Mouse (Mus musculus) naive thymus-derived CD4-positive, alpha-beta T cell, adult 2 months (primary cell): ENCODE measurements around the gene Vegfa.

Source experiments
- DNase-seq: peaks from one replicate; pipeline ENCODE4 v3.0.0-alpha.2; 2011; ENCODE audit warnings: low read depth

Gene Vegfa

GRCm38 (mm10) chr17:46025927-46026668 lies 6.1 kb downstream of the Vegfa start:
- DNase-seq: no peak

- no peak for DNase-seq
Measured at GRCm38 (mm10) chr17:46025207-46025606, 7.0 kb downstream of the Vegfa start.

GRCm38 (mm10) chr17:46024192-46024591 lies 8.0 kb downstream of the Vegfa start:
- no peak for DNase-seq

GRCm38 (mm10) chr17:46023572-46023971 lies 8.6 kb downstream of the Vegfa start:
- no peak for DNase-seq

GRCm38 (mm10) chr17:46022934-46023333 lies 9.2 kb downstream of the Vegfa start:
- no peak for DNase-seq

GRCm38 (mm10) chr17:46022427-46022826 lies 9.7 kb downstream of the Vegfa start:
- no peak for DNase-seq

- no peak for DNase-seq
Measured at GRCm38 (mm10) chr17:46021760-46022159, 10.4 kb downstream of the Vegfa start.

- DNase-seq: no peak
Measured at GRCm38 (mm10) chr17:46021173-46021572, 11.0 kb downstream of the Vegfa start.

- DNase-seq: no peak
Measured at GRCm38 (mm10) chr17:46020579-46020978, 11.6 kb downstream of the Vegfa start.

- no peak for DNase-seq
Measured at GRCm38 (mm10) chr17:46018736-46019004, 13.5 kb downstream of the Vegfa start.

GRCm38 (mm10) chr17:46017946-46018735 lies 14.0 kb downstream of the Vegfa start:
- no peak for DNase-seq

GRCm38 (mm10) chr17:46016617-46017016 lies 15.6 kb downstream of the Vegfa start:
- no peak for DNase-seq

GRCm38 (mm10) chr17:46015967-46016366 lies 16.2 kb downstream of the Vegfa start:
- no peak for DNase-seq

GRCm38 (mm10) chr17:46014935-46015334 lies 17.2 kb downstream of the Vegfa start:
- DNase-seq: no peak

GRCm38 (mm10) chr17:46013549-46013948 lies 18.6 kb downstream of the Vegfa start:
- DNase-seq: no peak

GRCm38 (mm10) chr17:46012211-46012610 lies 20.0 kb downstream of the Vegfa start:
- DNase-seq: no peak

GRCm38 (mm10) chr17:46010462-46010861 lies 21.7 kb downstream of the Vegfa start:
- no peak for DNase-seq

- DNase-seq: no peak
Measured at GRCm38 (mm10) chr17:46009182-46009581, 23.0 kb downstream of the Vegfa start.

GRCm38 (mm10) chr17:46005458-46005857 lies 26.7 kb downstream of the Vegfa start:
- DNase-seq: no peak

GRCm38 (mm10) chr17:46004482-46004881 lies 27.7 kb downstream of the Vegfa start:
- DNase-seq: no peak

GRCm38 (mm10) chr17:46003717-46004481 lies 28.3 kb downstream of the Vegfa start:
- DNase-seq: no peak

- no peak for DNase-seq
Measured at GRCm38 (mm10) chr17:45999366-45999940, 32.7 kb downstream of the Vegfa start.

- no peak for DNase-seq
Measured at GRCm38 (mm10) chr17:45998363-45998762, 33.8 kb downstream of the Vegfa start.
